Mouse (Mus musculus) lung, postnatal 0 days (tissue): ENCODE data around the gene Gm11437. TPM values are rescaled to one million over a fixed set of nuclear protein-coding genes. Genes with fewer than 3 reads are reported as not detected.
A peak's percentile ranks its signal among the peaks of the same experiment; 100 is the strongest.

ENCODE experiments used
- ATAC-seq: fragments of 200-750 bp; cut with Nextera tagmentation; 2 replicates; pipeline ENCODE4 v1.8.0; 2017; ENCODE audit warnings: moderate library complexity
- DNase-seq: peaks from one replicate; pipeline ENCODE4 v3.0.0-alpha.2; 2016; ENCODE audit warnings: low spot score
- H3K27ac ChIP-seq: fragments of 300-500 bp; sonication (generic); 2 replicates; pipeline ENCODE4 v1.5.1; 2014; ENCODE audit warnings: antibody characterized with exemption, mild to moderate bottlenecking, low read length, mixed read lengths
- H3K27me3 ChIP-seq: fragments of 300-500 bp; sonication (generic); replicated peaks from 2 replicates; pipeline ENCODE4 v1.6.1; 2014; ENCODE audit warnings: low read length, mixed read lengths; ENCODE audit not compliant: insufficient read depth
- H3K36me3 ChIP-seq: fragments of 300-500 bp; sonication (generic); 2 replicates; pipeline ENCODE4 v1.6.1; 2014; ENCODE audit warnings: low read length, mixed read lengths; ENCODE audit not compliant: insufficient read depth
- H3K4me1 ChIP-seq: fragments of 300-500 bp; sonication (generic); 2 replicates; pipeline ENCODE4 v1.6.1; 2014; ENCODE audit warnings: antibody characterized with exemption, low read depth, low read length, mixed read lengths; ENCODE audit not compliant: insufficient read depth
- H3K4me2 ChIP-seq: fragments of 300-500 bp; sonication (generic); replicated peaks from 2 replicates; pipeline ENCODE4 v1.6.1; 2014; ENCODE audit warnings: low read depth, mild to moderate bottlenecking, low read length, moderate library complexity, mixed read lengths
- H3K4me3 ChIP-seq: fragments of 300-500 bp; sonication (generic); 2 replicates; pipeline ENCODE4 v1.5.1; 2014; ENCODE audit warnings: low read depth, low read length
- H3K9ac ChIP-seq: fragments of 300-500 bp; sonication (generic); replicated peaks from 2 replicates; pipeline ENCODE4 v1.6.1; 2014; ENCODE audit warnings: low read depth, mild to moderate bottlenecking
- H3K9me3 ChIP-seq: fragments of 300-500 bp; sonication (generic); 2 replicates; pipeline ENCODE4 v1.6.1; 2016; ENCODE audit warnings: low read length, mixed read lengths
- CTCF ChIP-seq: IDR thresholded peaks from 2 replicates; pipeline ENCODE4 v1.5.1; 2016; ENCODE audit warnings: antibody characterized with exemption, mild to moderate bottlenecking
- EP300 ChIP-seq: IDR thresholded peaks from 2 replicates; pipeline ENCODE4 v1.6.1; 2016; ENCODE audit warnings: antibody characterized with exemption, mild to moderate bottlenecking, control low read depth
- WGBS: fragments of 180-500 bp; shearing (Covaris S2); extraction: QIAGEN DNeasy Blood & Tissue Kit; methylation state at CpG from one replicate; pipeline ENCODE4 v1.1.7; 2014; 5-methylcytosine and 5-hydroxymethylcytosine counted together
- polyA plus RNA-seq: library from polyadenylated mRNA; unstranded; fragments of >200 nt; fragmentation: Nextera tagmentation; extraction: Ambion mirVana; gene quantifications from 2 replicates; pipeline ENCODE4 v1.2.1, GENCODE M21; 2015

Gene Gm11437
- polyA plus RNA-seq, 1 experiment from 2014 or later: not detected

DNA sequence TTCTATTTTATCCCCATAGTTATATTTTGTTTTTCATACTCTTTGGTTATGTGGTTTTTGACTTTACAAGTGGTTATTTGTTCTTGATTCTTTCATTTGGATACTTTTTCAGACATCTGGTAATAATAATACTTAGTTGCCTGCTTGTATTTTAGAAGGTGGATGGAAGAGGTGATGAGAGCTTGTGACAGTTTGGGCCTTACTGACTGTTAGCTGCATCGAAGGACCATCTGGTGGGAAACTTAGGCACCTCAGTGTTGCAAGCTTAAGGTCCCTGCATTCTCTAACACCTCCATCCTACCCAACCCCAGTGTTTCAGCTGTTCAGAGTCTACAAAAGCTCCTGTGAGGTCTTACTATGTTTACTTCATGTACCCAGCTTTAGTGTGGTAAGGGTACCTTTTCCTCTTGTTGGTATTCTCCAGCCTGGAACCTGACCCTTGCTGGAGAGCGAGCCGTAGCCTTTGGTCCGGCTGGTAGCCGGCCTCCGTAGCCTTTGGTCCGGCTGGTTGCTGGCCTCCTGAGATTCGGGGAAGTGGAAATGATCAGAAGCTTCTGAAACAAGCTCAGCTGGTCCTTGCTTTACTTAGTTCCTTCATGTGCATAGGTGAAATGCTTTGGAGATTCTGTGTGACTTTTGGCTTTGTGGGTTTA lies 23.4 kb upstream of the Gm11437 start:
- no peaks in the 10 kb centered on the region for H3K4me1 ChIP-seq
- no peaks in the 10 kb centered on the region for H3K27me3 ChIP-seq
- 89% methylated on average over 8 of the region's 8 CpGs for WGBS
- no peak overlapping the region for H3K4me2 ChIP-seq
- H3K36me3 ChIP-seq: no peaks in the 10 kb centered on the region
- H3K4me3 ChIP-seq: no peak overlapping the region
- no peak for TF ChIP-seq CTCF
- H3K9me3 ChIP-seq: no peaks in the 10 kb centered on the region
- H3K27ac ChIP-seq: no peak overlapping the region
- no peak overlapping the region for H3K9ac ChIP-seq
- no peak for DNase-seq
- ATAC-seq: no peak

DNA sequence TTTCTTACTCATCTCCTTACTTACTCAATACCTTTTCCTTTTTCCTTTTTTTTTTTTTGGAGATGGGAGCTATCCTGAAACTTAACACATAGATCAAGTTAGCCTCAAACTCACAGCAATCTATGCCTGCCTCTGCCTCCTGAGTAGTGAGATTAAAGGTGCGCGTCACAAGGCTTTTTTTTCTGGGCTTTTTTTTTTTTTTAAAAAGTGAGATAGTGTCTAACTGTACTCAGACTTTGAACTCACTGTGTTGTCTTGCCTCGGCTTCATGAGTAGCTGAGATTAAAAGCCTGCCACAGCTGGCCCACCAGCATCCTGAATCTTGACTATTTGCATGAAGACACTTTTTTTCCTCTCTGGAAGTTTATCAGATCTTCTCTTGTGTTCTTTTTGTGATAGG lies 21.3 kb upstream of the Gm11437 start:
- Histone ChIP-seq H3K9me3 (no peaks in the 10 kb centered on the region), H3K4me2 (no peak overlapping the region), H3K9ac (no peak overlapping the region), H3K27me3 (no peaks in the 10 kb centered on the region), H3K36me3 (no peaks in the 10 kb centered on the region), H3K27ac (no peak overlapping the region), H3K4me3 (no peak overlapping the region), H3K4me1 (no peaks in the 10 kb centered on the region)
- TF ChIP-seq CTCF (no peak), EP300 (no peak)
- no peak for ATAC-seq
- DNase-seq: no peak
- 77% methylated on average over 3 of the region's 3 CpGs for WGBS

DNA sequence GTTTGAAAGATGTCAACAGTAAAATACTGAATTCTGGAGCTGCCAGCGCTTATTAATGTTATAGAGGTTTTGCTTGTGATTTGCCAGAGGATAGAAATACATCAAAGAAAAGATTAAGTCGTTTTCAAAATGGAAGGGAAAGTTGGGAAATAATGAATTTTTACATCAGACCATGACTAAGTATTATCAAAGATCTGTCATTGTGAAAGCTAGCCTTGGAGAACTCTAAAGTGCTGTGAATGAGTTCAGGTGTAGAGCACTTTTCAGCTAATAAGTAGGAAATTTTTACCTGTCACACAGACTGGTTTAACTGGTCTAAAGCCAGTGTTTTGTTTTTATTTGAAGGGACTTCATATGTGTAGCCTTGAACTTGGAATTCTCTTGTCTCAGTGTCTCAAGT lies 14.0 kb upstream of the Gm11437 start:
- Histone ChIP-seq H3K9me3 (no peaks in the 10 kb centered on the region), H3K4me1 (peaks cover 11% of the 10 kb centered on the region; the same call in 1 of the 2 replicates), H3K27ac (peak overlapping the region; percentile 88), H3K27me3 (no peaks in the 10 kb centered on the region), H3K4me3 (no peak overlapping the region), H3K9ac (no peak overlapping the region), H3K36me3 (no peaks in the 10 kb centered on the region), H3K4me2 (peak overlapping the region; percentile 90; the same call in 1 of the 2 replicates)
- WGBS: 55% methylated on average over 2 of the region's 2 CpGs
- TF ChIP-seq EP300 (peak; percentile 53; the same call in 1 of the 2 replicates), CTCF (no peak)
- DNase-seq: peak; percentile 80
- no peak for ATAC-seq

DNA sequence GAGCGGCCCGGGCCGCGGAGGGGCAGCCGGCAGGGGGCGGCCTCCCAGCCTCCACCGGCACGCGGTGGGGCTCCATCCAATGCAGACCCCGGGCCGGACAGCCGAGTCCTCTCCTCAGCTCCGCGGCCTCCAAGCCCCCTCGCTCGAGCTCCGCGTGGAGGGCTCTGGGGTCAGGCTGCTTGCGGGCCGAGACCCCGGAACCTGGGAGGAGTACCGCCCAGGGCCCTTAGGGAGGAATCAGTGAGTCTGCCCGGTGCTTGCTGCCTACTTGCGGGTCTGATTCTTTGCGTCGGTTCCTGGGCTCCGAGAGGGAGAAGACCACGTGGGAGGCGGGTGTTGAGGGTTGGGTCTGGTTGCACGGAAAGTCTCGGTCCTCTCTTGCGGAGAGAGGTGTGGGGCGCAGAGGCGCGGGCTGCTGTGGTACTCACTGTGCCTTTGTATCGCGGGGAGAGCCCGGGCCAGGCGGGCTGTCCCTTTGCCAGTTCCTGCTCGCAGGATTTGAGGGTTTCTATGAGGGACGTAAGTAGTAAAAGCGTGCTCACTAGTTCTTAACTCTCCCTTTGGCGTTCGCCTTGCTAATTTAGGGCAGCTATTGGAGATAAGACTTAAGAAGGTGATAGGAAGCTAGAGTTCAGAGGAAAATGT lies 12.8 kb upstream of the Gm11437 start:
- 2% methylated on average over 29 of the region's 44 CpGs for WGBS
- no peaks in the 10 kb centered on the region for H3K9me3 ChIP-seq
- H3K4me3 ChIP-seq: peak overlapping the region; percentile 71
- peaks cover 11% of the 10 kb centered on the region; the same call in 1 of the 2 replicates for H3K4me1 ChIP-seq
- ATAC-seq (peak; percentile 37), DNase-seq (peak; percentile 83)
- H3K4me2 ChIP-seq: peak overlapping the region; percentile 90
- peak overlapping the region; percentile 88 for H3K27ac ChIP-seq
- no peaks in the 10 kb centered on the region for H3K36me3 ChIP-seq
- no peaks in the 10 kb centered on the region for H3K27me3 ChIP-seq
- no peak for TF ChIP-seq EP300
- peak; percentile 51 for TF ChIP-seq CTCF
- peak overlapping the region; percentile 62 for H3K9ac ChIP-seq

DNA sequence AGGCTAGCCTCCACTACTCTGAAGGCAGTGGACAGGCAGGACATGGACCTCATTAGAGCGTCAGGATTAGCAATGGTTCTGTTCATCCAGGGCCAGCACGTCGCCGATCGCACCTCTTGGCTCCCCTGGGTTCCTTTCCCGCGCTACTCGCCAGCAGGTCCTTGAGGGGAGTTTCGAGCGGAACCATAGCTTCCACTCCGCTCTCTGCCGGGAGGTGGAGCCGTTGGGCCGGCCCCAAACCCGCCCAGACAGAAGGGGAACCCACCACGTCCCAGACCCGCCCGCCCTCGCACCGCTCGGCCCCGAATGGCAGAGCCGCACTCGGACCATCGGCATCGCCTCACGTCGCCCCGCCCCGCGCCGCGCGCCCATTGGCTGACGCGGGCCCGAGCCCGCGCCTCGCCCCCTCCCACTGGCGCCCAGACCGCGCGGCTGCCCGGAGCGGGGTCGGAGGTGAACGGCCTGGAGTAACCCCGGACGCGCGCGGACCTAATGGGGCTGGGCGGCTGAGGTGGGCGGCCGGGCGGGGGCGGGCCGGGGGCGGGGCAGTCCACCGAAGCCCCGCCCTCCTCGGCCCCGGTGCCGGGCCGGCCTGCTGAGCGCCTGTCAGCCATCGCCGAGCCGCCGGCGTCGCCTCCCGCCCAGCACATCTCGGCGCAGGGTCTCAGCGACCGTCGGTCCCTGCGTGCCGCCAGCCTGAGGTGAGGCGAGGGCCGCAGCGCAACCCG lies 12.1 kb upstream of the Gm11437 start:
- peak overlapping the region; percentile 71 for H3K4me3 ChIP-seq
- TF ChIP-seq EP300 (no peak), CTCF (peak; percentile 78)
- DNase-seq (peak; percentile 98), ATAC-seq (peak; percentile 97)
- H3K27ac ChIP-seq: peak overlapping the region; percentile 88
- no peaks in the 10 kb centered on the region for H3K36me3 ChIP-seq
- H3K9ac ChIP-seq: peak overlapping the region; percentile 62
- H3K4me2 ChIP-seq: peak overlapping the region; percentile 90
- H3K27me3 ChIP-seq: no peaks in the 10 kb centered on the region
- peaks cover 11% of the 10 kb centered on the region; the same call in 1 of the 2 replicates for H3K4me1 ChIP-seq
- H3K9me3 ChIP-seq: no peaks in the 10 kb centered on the region
- WGBS: under 1% methylated on average over 34 of the region's 85 CpGs

DNA sequence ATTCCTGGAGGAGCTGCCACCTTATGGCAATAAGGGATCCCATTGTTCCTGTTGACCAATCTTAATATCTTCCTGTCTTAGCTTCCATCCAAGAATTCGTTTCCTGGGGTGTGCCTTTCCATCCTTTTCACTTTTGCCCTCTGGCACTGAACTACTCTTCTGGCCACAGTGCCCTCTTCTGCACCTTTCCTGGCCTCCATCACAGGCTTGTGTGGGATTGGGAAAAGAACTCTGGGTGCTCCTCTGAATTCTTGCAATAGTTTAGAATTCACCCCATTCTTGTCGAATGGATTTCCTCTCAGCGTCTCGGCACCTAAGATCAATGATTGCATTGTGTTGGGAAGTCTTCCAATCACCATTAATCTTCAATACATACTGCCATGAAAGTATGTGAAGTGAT lies 11.3 kb upstream of the Gm11437 start:
- 15% methylated on average over 4 of the region's 4 CpGs for WGBS
- 0 out of 2 replicates have a peak overlapping the region, but pooled peaks have one; percentile 62 for H3K9ac ChIP-seq
- no peaks in the 10 kb centered on the region for H3K36me3 ChIP-seq
- H3K4me3 ChIP-seq: peak overlapping the region; percentile 71; the same call in 1 of the 2 replicates
- ATAC-seq (no peak), DNase-seq (no peak)
- no peak overlapping the region for H3K27ac ChIP-seq
- TF ChIP-seq EP300: no peak
- no peak for TF ChIP-seq CTCF
- H3K9me3 ChIP-seq: no peaks in the 10 kb centered on the region
- H3K4me2 ChIP-seq: peak overlapping the region; percentile 90
- peaks cover 11% of the 10 kb centered on the region; the same call in 1 of the 2 replicates for H3K4me1 ChIP-seq
- no peaks in the 10 kb centered on the region for H3K27me3 ChIP-seq
